Comparison of ENCODE assay signal across 14 mouse cellular contexts in the genomic region with DNA sequence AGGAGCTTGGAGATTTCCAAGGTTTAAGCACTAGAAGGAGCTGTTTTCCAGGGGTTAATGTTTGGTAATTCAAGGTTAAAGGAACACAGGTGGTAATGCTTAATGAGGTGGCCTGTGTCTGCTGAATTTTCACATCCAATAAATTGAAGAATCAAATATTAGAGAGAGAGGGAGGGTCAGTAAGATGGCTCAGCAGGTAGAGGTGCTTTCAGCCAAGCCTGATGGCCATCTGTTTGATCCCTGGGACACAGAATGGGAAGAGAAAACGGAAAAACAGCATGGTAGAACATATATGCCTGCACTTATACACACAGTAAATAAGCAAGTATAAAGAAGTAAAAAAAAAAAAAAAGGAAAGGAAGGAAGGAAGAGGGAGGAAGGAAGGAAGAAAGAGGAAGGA.
"Had no signal": no experiment of that assay in that cellular context is flagged by ENCODE, and none has a peak within 500 bp of the region (broad histone marks: within the 10 kb centered on the region; RNA-seq: fewer than 3 reads in every experiment).

No protein-coding gene starts in this region.

- H3K27me3 ChIP-seq: liver, embryonic 13.5 days; neural tube, embryonic 13.5 days had no signal

- H3K27ac ChIP-seq: kidney, postnatal 0 days; left cerebral cortex, adult 2 months; liver, embryonic 13.5 days; neural tube, embryonic 13.5 days had no signal

- DNase-seq: kidney, adult 18-20 months; kidney, postnatal 36 days; layer of hippocampus, postnatal 36 days; liver, embryonic 13.5 days; lung, adult 2 months; lung, postnatal 14 days; lung, postnatal 4 days; retina, postnatal 1 day; thymus, adult 18-20 months; thymus, postnatal 36 days had no signal

- H3K9ac ChIP-seq: liver, embryonic 13.5 days; neural tube, embryonic 13.5 days had no signal

- H3K4me3 ChIP-seq: left cerebral cortex, adult 2 months; liver, embryonic 13.5 days; neural tube, embryonic 13.5 days had no signal

- H3K4me2 ChIP-seq: liver, embryonic 13.5 days; midbrain, embryonic 11.5 days; neural tube, embryonic 13.5 days had no signal

- H3K9me3 ChIP-seq: neural tube, embryonic 13.5 days had no signal

- H3K36me3 ChIP-seq: liver, embryonic 13.5 days; neural tube, embryonic 13.5 days had no signal

- H3K4me1 ChIP-seq: liver, embryonic 13.5 days had no signal
